Mouse (Mus musculus) C2C12 (cell line): ENCODE measurements at regions not wholly inside any gene's neighbourhood (a gene's known extent, or its start where the extent isn't known, plus 50 kb on each side); places are given as distances from the start of the nearest gene placed in this dataset.

Experiments used
- CTCF ChIP-seq: IDR thresholded peaks from one replicate; pipeline ENCODE4 v1.5.1; 2011; ENCODE audit not compliant: control insufficient read depth, insufficient read depth, insufficient read length
- FOSL1 ChIP-seq: IDR thresholded peaks from one replicate; pipeline ENCODE4 v1.8.0; 2011; ENCODE audit warnings: mild to moderate bottlenecking, low read length; ENCODE audit not compliant: poor library complexity, insufficient read depth, severe bottlenecking
- MAX ChIP-seq: IDR thresholded peaks from one replicate; pipeline ENCODE4 v1.6.1; 2011; ENCODE audit warnings: mild to moderate bottlenecking, control low read depth
- MYOD1 ChIP-seq: IDR thresholded peaks from one replicate; pipeline ENCODE4 v1.6.1; 2011; ENCODE audit warnings: low read depth; ENCODE audit not compliant: control insufficient read depth, insufficient read length
- MYOG ChIP-seq: IDR thresholded peaks from one replicate; pipeline ENCODE4 v1.6.1; 2011; ENCODE audit not compliant: control insufficient read depth, insufficient read length; ENCODE audit errors: extremely low read depth

GRCm38 (mm10) chr5:51989396-51989795, 200.9 kb downstream of the Dhx15 start:
- TF ChIP-seq CTCF (no peak), MYOD1 (no peak), MYOG (no peak), MAX (no peak), FOSL1 (no peak)
